Mouse (Mus musculus) liver, embryonic 16.5 days (tissue): ENCODE results near the gene 1700008P02Rik. TPM values are rescaled to one million over a fixed set of nuclear protein-coding genes. Genes with fewer than 3 reads are reported as not detected.
"Not testable (repeated sequence)": the region's sequence is repeated elsewhere in the genome, so short reads cannot be mapped to it uniquely, and the experiment has no call there.

Experiments
- ATAC-seq: fragments of 200-750 bp; cut with Nextera tagmentation; 2 replicates; pipeline ENCODE4 v1.8.0; 2017; ENCODE audit warnings: low read depth, mild to moderate bottlenecking, moderate number of reproducible peaks, moderate library complexity
- H3K27ac ChIP-seq: fragments of 300-500 bp; sonication (generic); 2 replicates; pipeline ENCODE4 v1.5.1; 2014; ENCODE audit warnings: mild to moderate bottlenecking, low read length
- H3K27me3 ChIP-seq: fragments of 300-500 bp; sonication (generic); 2 replicates; pipeline ENCODE4 v1.6.1; 2014; ENCODE audit warnings: low read depth, low read length, mixed read lengths; ENCODE audit not compliant: control insufficient read depth, insufficient read depth
- H3K36me3 ChIP-seq: fragments of 300-500 bp; sonication (generic); 2 replicates; pipeline ENCODE4 v1.6.1; 2014; ENCODE audit warnings: mild to moderate bottlenecking; ENCODE audit not compliant: control insufficient read depth, insufficient read depth
- H3K4me1 ChIP-seq: fragments of 300-500 bp; sonication (generic); 2 replicates; pipeline ENCODE4 v1.6.1; 2014; ENCODE audit warnings: low read depth, low read length, mixed read lengths; ENCODE audit not compliant: control insufficient read depth
- H3K4me2 ChIP-seq: fragments of 300-500 bp; sonication (generic); 2 replicates; pipeline ENCODE4 v1.6.1; 2014; ENCODE audit warnings: low read depth, low read length, mixed read lengths
- H3K4me3 ChIP-seq: fragments of 300-500 bp; sonication (generic); 2 replicates; pipeline ENCODE4 v1.5.1; 2014; ENCODE audit warnings: low read depth, mild to moderate bottlenecking, low read length
- H3K9ac ChIP-seq: fragments of 300-500 bp; sonication (generic); 2 replicates; pipeline ENCODE4 v1.6.1; 2014; ENCODE audit warnings: low read depth, low read length
- H3K9me3 ChIP-seq: fragments of 300-500 bp; sonication (generic); replicated peaks from 2 replicates; pipeline ENCODE4 v1.6.1; 2016; ENCODE audit warnings: low read length; ENCODE audit not compliant: control insufficient read depth
- WGBS: fragments of 180-500 bp; shearing (Covaris S2); extraction: QIAGEN DNeasy Blood & Tissue Kit; methylation state at CpG from one replicate; pipeline ENCODE4 v1.1.7; 2014; ENCODE audit not compliant: insufficient replicate concordance; 5-methylcytosine and 5-hydroxymethylcytosine counted together
- polyA plus RNA-seq: library from polyadenylated mRNA; unstranded; fragments of >200 nt; fragmentation: Nextera tagmentation; extraction: Ambion mirVana; gene quantifications from 2 replicates; pipeline ENCODE4 v1.2.1, GENCODE M21; 2015

1700008P02Rik gene
- polyA plus RNA-seq: not detected in 2 replicates

DNA sequence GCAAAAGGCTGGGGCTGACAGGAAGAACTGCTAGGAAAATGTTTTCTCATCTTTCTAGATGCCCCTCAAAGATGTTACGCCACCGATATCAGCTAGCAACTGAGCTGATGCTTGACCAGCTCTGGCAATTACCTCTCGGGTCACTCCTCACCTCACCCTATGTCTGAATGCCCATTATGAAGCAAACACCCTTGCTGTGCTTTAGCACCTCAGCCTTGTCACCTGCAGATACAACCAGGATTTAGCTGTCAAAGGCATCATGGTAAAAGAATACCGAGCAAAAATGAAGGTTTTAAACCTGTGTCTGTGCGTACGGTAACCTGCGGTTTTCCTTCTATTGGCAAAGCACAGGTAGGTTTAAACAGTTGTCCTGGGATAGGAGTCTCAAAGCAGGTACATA, at the start of gene 1700008P02Rik:
Gene 1700008P02Rik, minus strand, starts transcription at position 101 of the 400 bp plus-strand sequence.
- no peaks in the 10 kb centered on the region for H3K4me1 ChIP-seq
- 81% methylated on average over 7 of the region's 7 CpGs for WGBS
- ATAC-seq: no peak
- H3K27ac ChIP-seq: no peak within 1 kb of the TSS
- no peak within 1 kb of the TSS for H3K9ac ChIP-seq
- no peak within 1 kb of the TSS for H3K4me3 ChIP-seq
- H3K4me2 ChIP-seq: no peak within 1 kb of the TSS
- H3K27me3 ChIP-seq: no peaks in the 10 kb centered on the region
- H3K36me3 ChIP-seq: no peaks in the 10 kb centered on the region
- no peaks in the 10 kb centered on the region for H3K9me3 ChIP-seq

DNA sequence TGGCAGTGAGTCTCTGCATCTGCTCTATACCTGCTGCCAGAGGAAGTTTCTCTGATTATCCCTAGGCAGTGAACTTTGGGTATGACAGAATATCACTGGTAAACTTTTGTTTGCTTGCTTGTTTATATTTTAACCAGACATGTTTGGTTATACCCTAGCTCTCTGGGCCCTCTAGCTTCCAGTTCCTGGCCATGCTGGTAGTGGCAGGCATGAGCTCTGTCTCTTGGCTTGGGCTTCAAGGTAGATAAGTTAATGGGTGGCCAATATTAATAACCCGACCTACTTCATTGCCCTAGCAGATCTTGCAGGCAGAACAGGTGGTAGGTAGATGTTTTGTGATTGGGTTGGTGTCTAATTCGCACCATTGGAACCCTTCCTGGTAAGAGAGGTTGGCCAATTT, 29.2 kb upstream of the 1700008P02Rik start:
- H3K9ac ChIP-seq: no peak overlapping the region
- H3K27me3 ChIP-seq: no peaks in the 10 kb centered on the region
- H3K4me2 ChIP-seq: no peak overlapping the region
- ATAC-seq: no peak
- WGBS: 42% methylated on average over 2 of the region's 2 CpGs
- H3K36me3 ChIP-seq: no peaks in the 10 kb centered on the region
- no peaks in the 10 kb centered on the region for H3K4me1 ChIP-seq
- H3K4me3 ChIP-seq: no peak overlapping the region
- no peak overlapping the region for H3K27ac ChIP-seq
- no peaks in the 10 kb centered on the region for H3K9me3 ChIP-seq

DNA sequence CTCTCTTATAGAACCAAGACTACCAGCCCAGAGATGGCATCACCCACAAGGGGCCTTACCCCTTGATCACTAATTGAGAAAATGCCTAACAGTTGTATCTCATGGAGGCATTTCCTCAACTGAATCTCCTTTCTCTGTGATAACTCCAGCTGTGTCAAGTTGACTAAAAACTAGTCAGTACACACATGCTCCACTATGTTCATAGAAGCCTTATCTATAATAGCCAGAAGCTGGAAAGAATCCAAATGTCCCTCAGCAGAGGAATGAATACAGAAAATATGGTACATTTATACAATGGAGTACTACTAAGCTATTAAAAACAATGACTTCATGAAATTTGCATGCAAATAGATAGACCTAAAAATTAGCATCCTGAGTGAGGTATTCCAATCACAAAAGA, 17.9 kb upstream of the 1700008P02Rik start:
- not testable (repeated sequence) for H3K9ac ChIP-seq, H3K36me3 ChIP-seq, H3K4me1 ChIP-seq, H3K4me2 ChIP-seq, H3K4me3 ChIP-seq, H3K9me3 ChIP-seq, ATAC-seq, H3K27me3 ChIP-seq, H3K27ac ChIP-seq

DNA sequence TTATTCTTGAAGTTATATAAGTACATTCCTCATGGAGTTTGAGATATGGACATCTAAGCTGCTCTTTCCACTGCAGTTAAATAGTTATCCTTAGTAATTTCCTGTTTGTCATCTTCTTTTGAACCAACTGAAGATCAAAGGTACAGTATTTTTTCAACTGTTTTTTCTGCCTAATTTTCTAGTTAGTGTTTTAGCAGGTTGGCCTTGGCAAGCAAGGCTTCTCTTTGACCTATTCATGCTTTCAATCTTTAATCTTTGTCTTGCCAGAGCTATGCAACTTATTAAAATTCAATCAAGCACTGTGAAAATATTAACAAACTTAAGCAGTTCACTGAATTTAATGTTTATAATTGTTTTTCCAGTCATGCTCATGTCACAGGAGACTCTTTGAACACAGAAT, 14.0 kb upstream of the 1700008P02Rik start:
- Histone ChIP-seq H3K4me3 (no peak overlapping the region), H3K36me3 (no peaks in the 10 kb centered on the region), H3K27me3 (no peaks in the 10 kb centered on the region), H3K4me2 (no peak overlapping the region), H3K4me1 (no peaks in the 10 kb centered on the region), H3K9me3 (no peaks in the 10 kb centered on the region), H3K9ac (no peak overlapping the region), H3K27ac (no peak overlapping the region)
- no peak for ATAC-seq

DNA sequence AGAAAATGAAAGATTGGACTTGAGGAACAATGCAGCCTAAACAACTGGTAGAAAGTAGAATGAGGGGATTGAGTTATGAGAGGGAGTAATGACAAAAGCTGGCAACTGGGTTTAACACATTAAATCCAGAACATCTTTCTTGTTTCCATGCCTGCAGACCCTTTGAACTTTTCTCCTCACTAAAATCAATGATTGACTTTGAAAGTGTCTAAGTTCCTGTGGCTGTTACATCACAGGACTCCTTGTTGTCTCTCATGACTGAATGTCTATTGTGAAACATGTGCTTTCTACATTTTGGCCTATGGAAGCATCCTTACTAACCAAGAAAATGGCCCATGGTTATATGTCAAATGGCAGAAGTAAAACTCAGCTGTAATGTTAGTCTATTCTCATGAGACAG, 2.4 kb downstream of the 1700008P02Rik start:
- Histone ChIP-seq H3K27me3 (no peaks in the 10 kb centered on the region), H3K36me3 (no peaks in the 10 kb centered on the region), H3K27ac (no peak overlapping the region), H3K9ac (no peak overlapping the region), H3K4me1 (no peaks in the 10 kb centered on the region), H3K4me3 (no peak overlapping the region), H3K9me3 (no peaks in the 10 kb centered on the region), H3K4me2 (no peak overlapping the region)
- ATAC-seq: no peak
